Mouse (Mus musculus) urinary bladder, postnatal 4 days (tissue): ENCODE measurements at regions not wholly inside any gene's neighbourhood (a gene's known extent, or its start where the extent isn't known, plus 50 kb on each side); places are given as distances from the start of the nearest gene placed in this dataset.
"Not testable (repeated sequence)": the region's sequence is repeated elsewhere in the genome, so short reads cannot be mapped to it uniquely, and the experiment has no call there.

ENCODE experiments used
- DNase-seq, 2 experiments: peaks; one replicate each; pipeline ENCODE4 v3.0.0; 2021 to 2022; ENCODE audit warnings: low spot score in 2 of 2

DNA sequence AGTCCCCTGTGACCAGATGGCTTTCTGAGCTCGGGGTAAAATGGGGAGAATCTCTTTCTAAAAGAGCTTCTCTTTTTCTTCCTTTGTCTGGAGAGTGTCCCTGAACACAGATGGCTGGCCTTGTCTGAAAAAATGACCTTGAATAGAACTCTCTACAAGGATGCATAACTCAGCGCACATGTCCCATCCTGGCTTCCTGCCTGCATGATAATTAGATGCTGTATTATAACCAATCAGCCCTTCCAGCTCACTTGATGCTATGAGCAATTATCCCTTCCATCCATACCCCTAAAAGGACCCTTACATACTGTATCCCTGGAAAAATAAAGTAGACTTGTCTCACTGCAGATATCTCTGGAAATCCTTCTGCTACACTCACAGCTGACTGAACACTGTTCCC lies 199.7 kb upstream of the Slc7a11 start:
- no peak for DNase-seq

DNA sequence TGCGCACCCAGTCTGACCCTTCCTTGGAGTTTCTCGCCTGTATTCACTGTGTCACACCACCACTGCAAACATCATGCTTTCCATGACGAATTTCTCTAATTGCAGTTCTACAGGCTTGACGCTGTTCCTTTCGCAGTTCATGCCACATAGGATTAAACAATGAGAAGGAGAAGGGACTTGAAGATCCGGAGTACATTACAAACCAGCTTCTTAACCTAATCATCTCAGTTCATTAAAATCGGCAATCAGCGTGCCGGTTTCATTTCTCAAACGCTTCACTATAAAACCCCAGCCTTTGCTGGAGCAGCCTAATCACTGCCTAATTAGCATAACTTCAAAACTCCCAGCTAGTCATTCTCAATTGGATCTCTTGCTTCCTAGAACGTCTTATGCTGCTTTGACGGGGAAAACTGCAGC lies 196.5 kb upstream of the Slc7a11 start:
- no peak for DNase-seq

DNA sequence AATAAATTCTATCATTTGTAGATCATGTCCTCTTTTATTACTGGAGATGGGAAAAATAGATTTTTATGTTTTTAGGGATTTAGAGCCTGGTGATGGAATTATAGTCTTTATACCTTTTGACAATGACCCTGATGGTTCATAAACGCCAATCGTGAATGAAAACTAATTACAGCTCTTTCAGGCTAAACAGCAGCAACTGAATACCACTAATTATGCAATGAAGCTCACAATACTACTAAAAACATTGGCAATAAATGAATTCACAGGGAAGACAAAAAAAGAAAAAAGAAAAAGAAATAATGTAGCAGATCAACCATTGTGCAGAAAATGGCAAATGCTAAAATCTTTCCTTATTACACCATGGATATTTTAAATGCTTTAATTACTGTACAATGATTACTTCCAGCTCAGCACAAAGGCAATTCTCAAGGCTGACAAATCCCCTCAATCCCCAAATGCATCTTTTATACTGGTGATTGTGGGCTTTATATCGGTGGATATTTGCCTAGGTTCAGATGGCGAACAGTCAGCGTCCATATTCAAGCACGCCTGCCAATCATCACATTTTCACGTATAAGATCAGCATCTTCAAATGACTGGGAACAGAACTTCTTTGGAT lies 191.2 kb upstream of the Slc7a11 start:
- DNase-seq: no peak

DNA sequence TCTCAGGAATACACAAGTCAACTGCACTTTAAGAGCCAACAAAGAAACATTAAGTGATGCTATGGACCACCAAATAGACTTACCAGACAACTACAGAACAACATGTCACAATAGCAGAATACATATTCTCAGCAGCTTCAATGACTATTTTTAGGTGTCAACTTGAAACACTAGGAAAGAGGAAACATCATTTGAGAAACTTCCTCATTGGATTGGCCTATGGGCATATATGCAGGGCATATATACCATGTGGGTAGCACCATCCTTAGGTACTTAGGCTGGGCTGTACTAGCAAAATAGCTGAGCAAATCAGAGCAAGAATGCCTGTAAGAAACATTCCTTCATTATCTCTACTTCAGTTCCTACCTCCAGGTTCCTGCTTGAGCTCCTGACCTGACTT lies 187.9 kb upstream of the Slc7a11 start:
- no peak for DNase-seq

DNA sequence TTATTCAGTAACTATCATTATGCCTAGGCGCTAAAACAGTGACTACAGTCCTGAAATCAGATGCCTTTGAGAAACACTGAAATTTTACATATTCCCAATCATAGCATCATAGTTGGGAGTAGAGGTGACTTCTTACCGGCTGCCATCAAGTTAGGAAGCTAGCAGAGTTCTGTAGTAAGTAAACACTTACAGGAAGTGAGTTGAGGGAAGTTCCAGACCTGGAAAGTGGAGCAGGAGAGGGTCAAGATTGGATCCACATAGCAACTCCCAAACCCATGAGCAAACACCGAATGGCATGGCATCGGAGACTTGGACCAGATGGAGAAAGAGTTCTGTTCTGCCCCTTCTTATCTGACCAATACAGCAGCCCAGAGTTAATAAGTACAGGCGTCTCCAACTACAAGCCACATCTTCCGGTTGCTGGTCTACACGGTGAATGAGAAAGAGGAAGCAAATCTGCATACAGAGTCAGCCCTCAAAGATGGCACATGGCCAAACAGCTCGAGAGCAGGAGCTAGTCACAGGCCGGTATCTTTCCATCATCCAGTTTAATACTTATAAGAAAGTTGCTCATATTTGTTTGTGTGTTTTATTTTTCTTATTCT lies 184.8 kb upstream of the Slc7a11 start:
- DNase-seq: no peak

DNA sequence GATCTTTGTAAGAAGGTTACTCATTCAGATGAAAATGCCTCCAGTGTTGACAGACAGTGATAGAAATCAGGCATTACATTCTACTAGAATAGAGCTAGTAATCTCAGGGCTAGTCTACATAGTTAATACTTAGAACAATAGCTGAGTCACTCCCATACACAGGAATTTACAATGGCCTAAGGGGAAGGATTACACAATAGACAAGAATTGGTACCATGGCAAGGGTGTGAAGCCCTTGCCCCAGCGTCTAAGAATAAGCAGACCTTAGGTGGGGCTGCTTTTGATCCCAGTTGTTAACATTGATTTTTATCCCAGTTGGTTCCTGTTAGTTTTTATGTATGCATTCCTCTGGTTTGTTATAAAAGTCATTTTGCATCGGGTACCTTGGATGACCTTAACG lies 177.8 kb upstream of the Slc7a11 start:
- not testable (repeated sequence) for DNase-seq

DNA sequence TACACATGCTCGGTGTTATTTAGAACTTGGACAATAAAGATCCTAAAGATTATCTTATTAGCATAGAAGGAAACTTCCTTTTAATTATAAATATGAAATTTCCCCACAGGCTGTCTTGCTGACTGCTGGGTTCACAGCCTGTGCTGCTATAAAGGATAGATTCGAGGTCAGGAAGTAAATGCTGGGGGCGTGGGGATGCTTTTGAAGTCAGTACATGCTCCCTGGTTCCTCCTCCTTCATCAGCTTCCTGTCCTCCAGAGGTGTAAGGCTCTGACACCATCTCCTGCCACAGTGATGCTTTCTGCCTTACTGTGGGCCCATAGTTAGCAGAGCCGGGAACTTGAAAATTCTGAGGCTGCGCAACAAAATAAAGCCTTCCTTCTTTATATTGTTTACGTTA lies 175.6 kb upstream of the Slc7a11 start:
- no peak for DNase-seq

DNA sequence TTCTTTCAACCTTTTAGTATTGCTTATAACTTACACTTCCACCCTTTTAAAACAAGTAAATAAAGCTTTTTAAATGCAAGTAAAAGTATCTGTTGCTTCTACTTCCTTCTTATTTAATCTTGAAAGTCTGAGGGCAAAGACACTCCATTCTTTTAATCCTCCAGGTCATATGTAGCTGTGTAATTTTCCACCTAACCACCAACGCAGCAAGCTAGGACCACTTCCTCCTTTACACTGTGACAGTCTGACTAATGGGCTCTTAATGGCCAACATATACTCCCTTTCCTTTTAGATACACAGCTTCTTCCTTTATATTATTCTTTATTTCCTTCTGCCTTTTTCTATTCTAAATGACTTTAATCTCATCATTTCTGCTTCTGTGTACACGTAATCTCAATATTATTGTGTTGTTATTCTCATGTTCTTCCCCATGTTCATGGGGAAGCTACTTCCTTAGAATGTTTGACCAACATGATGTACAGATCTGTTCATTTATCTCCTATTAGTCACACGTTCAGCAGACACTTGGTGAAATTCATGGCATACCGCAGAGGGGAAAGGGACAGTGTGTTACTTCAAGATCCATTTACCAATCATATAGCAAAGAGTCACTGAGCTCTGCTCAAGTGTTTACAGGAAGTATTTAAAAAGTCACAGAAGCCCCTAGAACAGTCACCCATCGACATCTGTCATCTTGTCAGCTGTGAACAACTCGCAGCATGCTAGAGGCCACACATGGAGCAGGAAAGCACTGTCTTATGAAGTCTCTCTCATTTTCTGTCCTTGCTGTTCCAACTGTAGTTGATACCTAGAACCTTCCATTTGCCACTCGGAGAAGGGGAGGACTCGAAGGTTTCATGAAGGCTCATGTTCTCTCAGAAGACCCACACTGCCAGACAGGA lies 172.2 kb upstream of the Slc7a11 start:
- no peak for DNase-seq

DNA sequence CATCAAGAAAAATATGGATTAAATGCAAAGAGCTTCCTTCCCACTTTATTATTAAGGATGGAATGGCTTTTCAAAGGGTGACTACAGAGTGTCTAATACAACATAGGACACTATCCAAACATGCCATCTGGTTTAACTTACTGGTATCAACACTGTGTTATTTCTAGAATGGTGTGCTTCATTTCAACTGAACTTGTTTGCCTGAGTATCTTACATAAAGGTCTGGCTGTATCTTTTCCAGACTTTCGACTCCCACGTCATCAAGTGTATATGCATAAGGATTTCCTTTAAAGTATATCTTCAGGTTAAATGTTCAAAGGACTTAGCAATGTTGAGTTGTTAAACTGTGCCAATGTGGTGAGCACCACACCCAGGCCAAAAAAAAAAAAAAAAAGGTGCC lies 169.6 kb upstream of the Slc7a11 start:
- DNase-seq: no peak

DNA sequence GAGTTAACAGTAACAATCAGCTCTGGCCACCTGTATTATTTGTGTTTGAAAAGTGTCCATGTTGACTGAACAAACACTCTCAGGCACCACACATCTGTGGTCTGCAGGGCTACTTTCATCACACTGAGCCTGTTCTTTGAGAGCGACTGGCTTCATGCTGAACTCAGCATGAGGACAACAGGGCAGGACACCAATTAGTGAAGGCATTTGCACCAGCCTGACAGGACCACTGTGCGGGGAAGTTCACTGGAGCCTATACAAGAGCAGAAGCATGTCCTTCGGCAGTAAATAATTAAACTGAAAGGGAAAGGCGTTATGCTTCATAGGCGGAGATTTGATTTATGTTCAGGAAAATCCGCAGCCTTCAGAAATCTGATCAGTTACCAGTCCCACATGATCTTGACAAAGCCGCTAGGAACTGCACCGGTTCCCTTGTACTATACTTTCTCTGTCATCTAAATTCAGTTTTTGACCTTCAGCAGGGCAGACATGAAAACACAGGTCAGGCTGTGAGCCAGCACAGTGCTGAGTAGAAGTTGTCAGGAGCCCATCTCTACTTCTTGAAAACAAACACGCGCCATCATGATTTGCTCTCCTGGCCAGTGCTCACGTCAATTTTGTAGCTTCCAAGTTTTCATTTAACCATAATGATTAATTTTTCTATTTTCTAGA lies 166.1 kb upstream of the Slc7a11 start:
- DNase-seq: no peak

DNA sequence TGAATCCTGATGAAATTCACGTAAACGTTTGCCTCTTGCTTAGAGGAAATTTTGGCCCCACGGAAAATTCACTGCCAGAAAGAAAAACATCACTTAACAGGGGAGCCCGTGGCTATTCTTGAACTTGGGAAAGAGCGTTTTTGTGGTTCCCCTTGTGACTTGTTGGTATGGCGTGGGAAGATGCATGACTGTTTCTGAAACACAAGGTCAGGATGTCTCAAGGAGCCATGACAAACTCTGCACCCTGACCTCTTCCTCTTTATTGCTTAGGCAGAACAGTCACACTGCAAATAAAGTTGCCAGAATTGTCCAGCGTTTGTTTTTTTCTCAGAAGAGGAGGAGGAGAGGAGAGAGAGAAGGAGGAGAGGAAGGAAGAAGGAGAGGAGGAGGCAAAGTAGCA lies 164.3 kb upstream of the Slc7a11 start:
- no peak for DNase-seq

DNA sequence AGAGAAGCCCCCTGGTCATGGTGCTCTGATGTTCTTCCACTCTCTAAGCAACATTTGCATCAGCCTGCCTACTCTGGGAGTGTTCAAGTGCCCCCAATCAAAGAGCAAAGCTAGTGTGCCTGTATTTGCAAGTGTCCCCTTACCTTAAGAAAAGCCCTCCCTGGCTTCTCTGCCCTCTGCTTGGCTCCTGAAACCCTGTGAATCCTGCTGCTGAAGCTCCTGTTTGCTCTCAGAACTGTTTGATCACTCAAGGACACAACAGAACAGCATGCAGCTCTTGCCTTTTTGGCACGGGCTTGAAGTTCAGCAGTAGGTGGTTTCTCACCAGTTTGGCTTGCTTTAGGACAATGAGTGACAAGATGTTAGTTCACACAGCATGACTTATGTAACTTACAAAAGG lies 163.6 kb upstream of the Slc7a11 start:
- no peak for DNase-seq

DNA sequence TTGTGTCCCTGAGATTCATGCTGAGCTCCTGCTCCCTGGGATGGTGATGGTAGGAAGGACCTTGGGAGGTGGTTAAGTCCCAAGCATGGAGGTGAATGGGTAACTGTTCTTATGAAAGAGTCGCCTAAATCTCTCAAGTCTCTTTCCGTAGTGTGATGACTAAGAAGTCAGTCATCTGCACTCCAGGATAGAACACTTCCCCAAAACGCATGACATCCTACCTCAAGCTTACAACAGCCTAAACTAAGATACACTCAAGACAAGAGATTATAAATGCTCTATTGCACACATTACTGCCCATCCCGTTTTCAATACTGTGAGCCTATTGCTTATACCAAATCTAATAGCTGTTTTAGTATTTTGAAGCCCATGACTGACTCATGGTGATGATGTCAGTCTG lies 162.3 kb upstream of the Slc7a11 start:
- no peak for DNase-seq

DNA sequence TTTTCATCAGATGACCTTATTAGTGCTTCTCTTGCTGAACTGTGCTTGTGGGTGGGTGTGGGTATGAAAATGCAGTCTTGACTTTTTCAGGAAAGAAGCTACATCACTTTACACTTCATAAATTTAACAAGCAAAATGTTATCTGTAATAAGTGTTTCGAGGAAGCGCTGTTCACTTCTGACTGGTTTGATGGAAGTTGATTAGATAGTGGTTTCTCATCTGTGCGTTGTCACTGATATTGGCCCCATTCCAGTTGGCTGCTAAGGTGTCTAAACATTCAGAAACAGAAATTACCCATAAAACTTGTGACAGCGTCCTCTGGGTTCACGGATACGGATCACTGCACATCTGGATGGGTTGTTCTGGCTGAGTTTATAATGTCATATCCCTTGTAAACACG lies 159.8 kb upstream of the Slc7a11 start:
- DNase-seq: no peak

DNA sequence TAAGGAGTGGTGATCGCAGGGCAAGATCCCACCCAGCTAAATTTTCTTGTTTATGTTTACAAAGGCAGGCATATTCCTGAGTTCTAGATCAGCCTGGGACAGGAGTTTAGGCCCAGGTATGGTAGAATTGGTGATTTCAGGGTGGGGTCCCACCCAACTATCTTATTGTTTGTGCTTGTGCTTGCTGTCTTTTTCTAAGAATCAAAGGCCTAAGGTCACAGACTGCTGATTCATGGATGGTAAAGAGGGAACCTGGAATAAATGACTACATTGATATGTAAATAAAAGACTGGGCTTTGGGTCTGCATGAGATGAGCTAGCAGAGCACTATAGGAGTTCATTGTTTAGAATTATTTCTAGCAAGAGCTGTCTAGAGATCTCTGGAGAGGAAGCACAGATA lies 152.3 kb upstream of the Slc7a11 start:
- DNase-seq: no peak

DNA sequence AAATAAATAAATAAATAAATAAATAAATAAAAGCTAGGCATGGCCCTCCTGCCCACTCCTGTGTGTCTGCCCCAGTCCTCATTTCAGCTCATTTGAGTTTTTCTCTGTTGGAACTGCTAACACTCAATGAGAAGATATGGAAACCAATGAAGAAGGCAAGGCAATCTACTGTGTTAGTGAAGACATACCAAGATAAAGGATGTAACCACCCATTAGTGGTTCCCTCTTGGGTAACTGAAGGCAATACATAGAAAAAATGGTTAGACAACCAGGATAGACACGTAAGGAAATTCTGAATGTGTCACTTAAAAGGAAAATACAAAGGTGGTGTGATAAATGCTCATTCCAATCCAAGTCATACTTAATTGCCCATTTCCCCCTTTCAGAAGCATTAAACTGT lies 140.9 kb upstream of the Slc7a11 start:
- no peak for DNase-seq

DNA sequence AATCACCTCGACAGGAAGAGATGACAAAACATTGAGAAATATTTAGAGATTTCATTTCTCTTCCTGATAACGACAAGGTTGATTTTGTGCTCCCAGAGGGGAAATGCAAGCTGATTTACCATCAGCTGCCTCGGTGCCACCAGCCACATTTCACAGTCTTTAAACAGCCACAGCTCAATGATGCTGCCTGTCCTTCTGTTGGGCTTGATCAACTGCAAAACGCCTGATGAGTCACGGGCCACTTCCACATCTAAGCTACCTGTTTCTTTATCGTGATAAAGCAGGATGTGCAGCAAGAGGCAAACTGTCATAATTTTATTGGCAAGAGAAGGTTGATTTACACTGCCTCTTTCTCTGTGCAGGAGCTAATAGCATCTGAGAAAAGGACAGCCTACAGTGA lies 140.1 kb upstream of the Slc7a11 start:
- DNase-seq: no peak

DNA sequence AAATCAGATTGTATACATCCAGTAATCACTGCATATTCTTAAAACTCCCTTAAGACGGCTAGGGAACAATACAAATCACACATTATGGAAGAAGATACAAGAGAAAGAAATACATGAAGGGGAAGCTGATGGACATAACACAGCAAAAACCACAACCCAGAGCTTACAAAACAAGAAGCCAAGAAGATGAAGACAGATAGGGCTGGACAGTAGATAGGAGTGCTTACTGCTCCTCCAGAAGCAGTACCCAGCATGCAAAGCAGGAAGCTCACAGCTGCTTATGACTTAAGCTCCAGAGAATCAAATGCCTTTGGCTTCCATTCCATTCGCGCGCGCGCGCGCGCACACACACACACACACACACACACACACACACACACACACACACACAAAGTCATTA lies 131.0 kb upstream of the Slc7a11 start:
- DNase-seq: no peak

DNA sequence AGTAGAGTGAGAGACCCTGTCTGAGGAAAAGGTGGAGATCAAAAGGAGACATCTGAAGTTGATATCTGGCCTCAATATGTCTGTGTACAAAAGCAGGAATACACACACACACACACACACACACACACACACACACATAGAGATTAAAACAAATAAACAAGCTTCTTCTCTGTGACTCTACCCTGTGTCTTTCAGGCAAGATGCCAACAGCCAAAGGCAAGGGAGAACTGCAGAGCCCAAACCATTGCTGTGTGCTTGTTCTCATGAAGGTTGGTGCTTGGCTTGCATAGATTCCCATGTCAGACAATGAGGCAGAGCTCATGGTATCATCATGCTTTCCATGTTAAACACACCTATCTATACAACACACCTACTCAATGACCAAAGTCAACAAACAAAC lies 126.6 kb upstream of the Slc7a11 start:
- DNase-seq: no peak

DNA sequence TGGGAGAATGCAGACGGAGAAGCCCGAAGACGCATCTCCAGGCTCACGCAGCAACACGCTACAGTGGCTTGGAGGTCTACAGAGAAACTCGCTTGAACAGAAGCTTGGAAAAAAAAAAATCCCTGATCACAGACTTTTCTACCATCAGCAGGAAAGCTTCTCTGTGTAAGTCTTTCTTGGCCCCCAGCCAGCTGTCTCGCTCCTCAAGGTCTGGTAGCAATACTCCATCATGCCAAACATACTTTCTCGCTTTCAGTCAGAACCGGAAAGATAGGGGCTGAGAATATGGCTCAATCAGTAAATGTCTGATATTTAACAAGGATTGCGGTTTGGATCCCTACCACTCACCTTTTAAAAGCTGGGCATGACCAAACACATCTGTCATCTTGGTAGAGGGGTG lies 126.2 kb upstream of the Slc7a11 start:
- peak in 1 of 2 experiments; percentile 62 for DNase-seq

DNA sequence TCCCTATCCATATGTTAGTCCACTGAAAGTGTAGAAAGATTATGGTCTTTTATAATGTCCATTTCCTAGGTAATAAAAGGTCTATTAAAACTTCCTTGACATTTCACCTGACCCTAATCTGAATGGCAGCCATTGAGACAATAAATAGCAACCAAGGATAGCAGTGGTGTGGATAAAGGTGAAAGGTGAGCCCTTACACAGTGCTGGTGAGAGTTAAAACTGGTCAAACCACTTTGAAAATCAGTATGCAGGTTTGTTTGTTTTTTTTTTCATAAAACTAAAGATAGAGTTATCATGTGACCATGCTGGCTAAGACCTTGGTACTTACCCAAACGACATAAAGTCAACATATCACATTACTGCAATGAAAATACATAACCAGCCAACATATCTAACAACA lies 110.7 kb upstream of the Slc7a11 start:
- no peak for DNase-seq

DNA sequence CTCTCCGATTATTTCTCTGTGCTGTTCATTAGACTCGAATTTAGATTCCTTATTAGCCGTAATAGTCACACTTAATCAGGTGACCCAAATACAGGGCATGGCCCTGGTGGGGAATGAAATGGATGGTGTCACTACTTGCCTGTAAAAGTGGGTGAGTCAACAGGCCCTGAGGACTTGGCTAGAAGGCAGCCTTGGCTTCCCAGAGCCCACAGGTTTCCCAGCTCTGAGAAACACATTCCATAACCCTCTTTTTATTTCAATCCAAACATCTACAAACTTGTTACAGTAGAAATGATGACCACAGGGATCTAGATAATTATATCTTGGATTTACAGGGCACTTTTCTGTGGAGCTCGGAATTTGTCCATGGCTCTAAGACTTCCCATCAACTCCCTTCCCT lies 105.2 kb upstream of the Slc7a11 start:
- no peak for DNase-seq

DNA sequence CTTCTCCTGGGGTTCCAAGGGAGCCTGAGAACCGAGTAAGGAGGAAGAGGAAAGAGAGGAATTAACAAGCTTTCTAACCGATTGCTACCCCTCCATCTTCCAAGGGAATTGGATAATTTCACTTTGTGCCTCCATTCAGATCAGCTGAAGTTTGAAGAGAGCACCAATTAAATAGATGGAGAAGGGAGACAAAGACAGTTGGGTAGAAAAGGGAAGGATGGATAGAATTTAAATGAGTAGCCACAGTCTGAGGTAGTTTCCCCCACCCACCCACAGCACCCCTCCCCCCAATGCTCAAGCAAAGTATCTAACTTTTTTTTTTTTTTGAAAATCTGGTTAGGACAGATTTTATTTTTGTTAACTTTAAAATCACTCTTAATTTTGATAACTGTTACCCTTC lies 87.2 kb upstream of the Slc7a11 start:
- no peak for DNase-seq
